Mouse (Mus musculus) lung, embryonic 16.5 days (tissue): ENCODE results near the gene Art4. TPM values are rescaled to one million over a fixed set of nuclear protein-coding genes. Genes with fewer than 3 reads are reported as not detected.
"Not testable (repeated sequence)": the region's sequence is repeated elsewhere in the genome, so short reads cannot be mapped to it uniquely, and the experiment has no call there.

ENCODE experiments used
- ATAC-seq: fragments of 200-750 bp; cut with Nextera tagmentation; 2 replicates; pipeline ENCODE4 v1.8.0; 2017; ENCODE audit warnings: low read depth, mild to moderate bottlenecking, moderate library complexity
- H3K27ac ChIP-seq: fragments of 300-500 bp; sonication (generic); 2 replicates; pipeline ENCODE4 v1.5.1; 2014; ENCODE audit warnings: mild to moderate bottlenecking, control low read depth, low read length
- H3K27me3 ChIP-seq: fragments of 300-500 bp; sonication (generic); 2 replicates; pipeline ENCODE4 v1.6.1; 2014; ENCODE audit warnings: low read depth, low read length, mixed read lengths; ENCODE audit not compliant: control insufficient read depth, insufficient read depth
- H3K36me3 ChIP-seq: fragments of 300-500 bp; sonication (generic); 2 replicates; pipeline ENCODE4 v1.6.1; 2014; ENCODE audit warnings: low read length; ENCODE audit not compliant: control insufficient read depth, insufficient read depth
- H3K4me1 ChIP-seq: fragments of 300-500 bp; sonication (generic); replicated peaks from 2 replicates; pipeline ENCODE4 v1.6.1; 2014; ENCODE audit warnings: low read length, mixed read lengths; ENCODE audit not compliant: control insufficient read depth, insufficient read depth
- H3K4me2 ChIP-seq: fragments of 300-500 bp; sonication (generic); 2 replicates; pipeline ENCODE4 v1.6.1; 2014; ENCODE audit warnings: low read depth, low read length, control low read depth
- H3K4me3 ChIP-seq: fragments of 300-500 bp; sonication (generic); 2 replicates; pipeline ENCODE4 v1.5.1; 2014; ENCODE audit warnings: mild to moderate bottlenecking, low read length, control low read depth
- H3K9ac ChIP-seq: fragments of 300-500 bp; sonication (generic); 2 replicates; pipeline ENCODE4 v1.6.1; 2014; ENCODE audit warnings: low read length, control low read depth
- H3K9me3 ChIP-seq: fragments of 300-500 bp; sonication (generic); 2 replicates; pipeline ENCODE4 v1.6.1; 2016; ENCODE audit warnings: low read length; ENCODE audit not compliant: control insufficient read depth
- WGBS: fragments of 180-500 bp; shearing (Covaris S2); extraction: QIAGEN DNeasy Blood & Tissue Kit; methylation state at CpG from one replicate; pipeline ENCODE4 v1.1.7; 2014; 5-methylcytosine and 5-hydroxymethylcytosine counted together
- polyA plus RNA-seq: library from polyadenylated mRNA; unstranded; fragments of >200 nt; fragmentation: Nextera tagmentation; extraction: Ambion mirVana; gene quantifications from 2 replicates; pipeline ENCODE4 v1.2.1, GENCODE M21; 2015

The Art4 gene
- polyA plus RNA-seq, 1 experiment from 2014 or later = 7.1 TPM

DNA sequence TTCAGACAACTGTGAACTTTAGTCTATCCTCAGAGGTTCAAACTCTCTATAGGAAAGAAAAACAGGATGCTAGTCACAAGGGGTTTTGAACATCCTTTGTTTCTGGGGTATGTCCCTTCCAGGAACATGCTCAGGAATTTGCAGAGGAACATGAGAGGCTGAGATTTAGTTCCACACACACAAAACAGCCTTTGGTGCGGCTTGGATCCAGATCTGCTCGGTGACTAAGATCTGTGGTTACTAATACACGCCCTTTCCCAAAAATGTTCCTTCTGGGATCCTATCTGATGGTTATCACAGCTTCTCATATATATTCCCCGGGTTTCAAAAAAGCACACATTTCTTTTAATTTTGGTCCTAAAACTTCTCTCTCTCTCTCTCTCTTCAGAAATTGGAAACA is 40.3 kb upstream of the Art4 start:
- no peaks in the 10 kb centered on the region for H3K9me3 ChIP-seq
- H3K9ac ChIP-seq = 0 out of 2 replicates have a peak overlapping the region, but pooled peaks have one; percentile 4
- H3K4me2 ChIP-seq = peak overlapping the region; percentile 23; the same call in 1 of the 2 replicates
- H3K4me3 ChIP-seq = no peak overlapping the region
- no peaks in the 10 kb centered on the region for H3K27me3 ChIP-seq
- peak overlapping the region; percentile 95 for H3K27ac ChIP-seq
- 31% methylated on average over 4 of the region's 4 CpGs for WGBS
- no peaks in the 10 kb centered on the region for H3K36me3 ChIP-seq
- ATAC-seq = peak; percentile 53
- peaks cover 31% of the 10 kb centered on the region for H3K4me1 ChIP-seq

- Histone ChIP-seq H3K4me2 (no peak overlapping the region), H3K36me3 (no peaks in the 10 kb centered on the region), H3K27ac (peak overlapping the region; percentile 87), H3K27me3 (no peaks in the 10 kb centered on the region), H3K9me3 (no peaks in the 10 kb centered on the region), H3K4me3 (no peak overlapping the region), H3K9ac (peak overlapping the region; percentile 40; the same call in 1 of the 2 replicates), H3K4me1 (peaks cover 26% of the 10 kb centered on the region; the same call in 1 of the 2 replicates)
- WGBS = 21% methylated on average over 15 of the region's 15 CpGs
- peak; percentile 13; the same call in 1 of the 2 replicates for ATAC-seq
These were observed 37.2 kb upstream of the Art4 start for GRCm38 (mm10) chr6:136894532-136895339.

- H3K36me3 ChIP-seq = no peaks in the 10 kb centered on the region
- peaks cover 29% of the 10 kb centered on the region; the same call in 1 of the 2 replicates for H3K4me1 ChIP-seq
- no peak overlapping the region for H3K4me2 ChIP-seq
- H3K9ac ChIP-seq = no peak overlapping the region
- ATAC-seq = no peak
- no peak overlapping the region for H3K4me3 ChIP-seq
- WGBS = 75% methylated on average over 2 of the region's 2 CpGs
- no peaks in the 10 kb centered on the region for H3K9me3 ChIP-seq
- no peak overlapping the region for H3K27ac ChIP-seq
- H3K27me3 ChIP-seq = no peaks in the 10 kb centered on the region
These were observed 34.5 kb upstream of the Art4 start for GRCm38 (mm10) chr6:136892002-136892401.

DNA sequence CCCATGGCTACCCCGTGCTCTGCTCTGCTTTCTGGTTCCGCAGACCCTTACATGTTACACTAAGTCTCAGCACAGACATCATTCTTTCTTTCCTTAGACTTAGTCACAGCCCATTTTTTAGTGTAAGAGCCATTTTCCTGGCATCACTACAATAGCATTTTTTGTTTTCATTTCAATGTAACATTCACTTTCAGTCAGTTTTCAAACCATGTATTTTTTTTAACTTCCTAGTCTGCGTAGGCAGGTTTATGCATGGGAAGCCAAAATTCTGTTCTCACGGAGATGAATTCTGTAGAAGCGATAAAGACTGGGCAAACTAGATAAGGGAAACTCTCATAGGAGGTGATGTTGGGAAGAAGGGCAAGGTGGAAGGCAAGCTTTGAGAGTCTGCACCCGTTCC is 32.0 kb upstream of the Art4 start:
- Histone ChIP-seq H3K27ac (peak overlapping the region; percentile 71), H3K4me1 (peaks cover 16% of the 10 kb centered on the region; the same call in 1 of the 2 replicates), H3K9me3 (no peaks in the 10 kb centered on the region), H3K4me3 (no peak overlapping the region), H3K27me3 (no peaks in the 10 kb centered on the region), H3K4me2 (no peak overlapping the region), H3K9ac (no peak overlapping the region), H3K36me3 (no peaks in the 10 kb centered on the region)
- no peak for ATAC-seq
- WGBS = 64% methylated on average over 6 of the region's 6 CpGs

- H3K9me3 ChIP-seq = no peaks in the 10 kb centered on the region
- H3K27ac ChIP-seq = peak overlapping the region; percentile 71
- no peak overlapping the region for H3K4me3 ChIP-seq
- H3K27me3 ChIP-seq = no peaks in the 10 kb centered on the region
- no peak for ATAC-seq
- no peak overlapping the region for H3K9ac ChIP-seq
- H3K4me2 ChIP-seq = no peak overlapping the region
- H3K36me3 ChIP-seq = no peaks in the 10 kb centered on the region
- WGBS = 84% methylated on average over 6 of the region's 6 CpGs
- H3K4me1 ChIP-seq = peaks cover 13% of the 10 kb centered on the region; the same call in 1 of the 2 replicates
These were observed 31.5 kb upstream of the Art4 start for GRCm38 (mm10) chr6:136889067-136889466.

DNA sequence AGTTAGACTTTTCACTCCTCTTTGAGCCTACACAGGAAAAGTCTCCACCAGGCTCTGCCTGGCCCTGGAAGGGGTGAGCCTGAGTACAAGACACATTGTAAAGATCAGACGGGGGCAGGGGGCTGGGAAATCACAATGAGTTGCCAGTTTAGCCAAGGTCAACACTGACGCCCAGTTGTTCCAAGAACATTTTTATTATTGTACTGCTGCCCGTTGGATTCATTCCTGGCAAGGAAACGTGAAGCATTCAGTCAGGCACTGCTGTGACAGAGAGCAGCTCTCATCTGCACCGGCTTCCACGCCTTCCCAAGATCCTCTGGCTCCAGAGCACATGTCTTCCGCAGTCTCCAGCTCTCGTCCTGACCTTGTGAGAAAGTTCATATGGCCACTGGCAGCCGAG is 30.3 kb upstream of the Art4 start:
- Histone ChIP-seq H3K27ac (peak overlapping the region; percentile 84), H3K9me3 (no peaks in the 10 kb centered on the region), H3K4me2 (no peak overlapping the region), H3K9ac (no peak overlapping the region), H3K4me3 (no peak overlapping the region), H3K4me1 (peaks cover 17% of the 10 kb centered on the region; the same call in 1 of the 2 replicates), H3K36me3 (no peaks in the 10 kb centered on the region), H3K27me3 (no peaks in the 10 kb centered on the region)
- WGBS = 30% methylated on average over 9 of the region's 9 CpGs
- peak; percentile 95 for ATAC-seq

- H3K9ac ChIP-seq, H3K4me3 ChIP-seq, H3K4me2 ChIP-seq, H3K36me3 ChIP-seq, H3K27ac ChIP-seq, H3K9me3 ChIP-seq, ATAC-seq, H3K27me3 ChIP-seq: not testable (repeated sequence)
- peaks cover 25% of the 10 kb centered on the region for H3K4me1 ChIP-seq
- 21% methylated on average over 1 of the region's 1 CpGs for WGBS
These were observed 27.2 kb upstream of the Art4 start for GRCm38 (mm10) chr6:136884766-136885165.

GRCm38 (mm10) chr6:136883961-136884360 is 26.4 kb upstream of the Art4 start:
- Histone ChIP-seq H3K4me1 (peaks cover 21% of the 10 kb centered on the region), H3K9me3 (no peaks in the 10 kb centered on the region), H3K9ac (no peak overlapping the region), H3K27ac (no peak overlapping the region), H3K36me3 (no peaks in the 10 kb centered on the region), H3K27me3 (no peaks in the 10 kb centered on the region), H3K4me2 (no peak overlapping the region), H3K4me3 (no peak overlapping the region)
- 92% methylated on average over 6 of the region's 6 CpGs for WGBS
- no peak for ATAC-seq

GRCm38 (mm10) chr6:136883431-136883915 is 25.9 kb upstream of the Art4 start:
- no peaks in the 10 kb centered on the region for H3K27me3 ChIP-seq
- no peaks in the 10 kb centered on the region for H3K9me3 ChIP-seq
- no peak overlapping the region for H3K4me3 ChIP-seq
- WGBS = 75% methylated on average over 3 of the region's 3 CpGs
- no peak overlapping the region for H3K4me2 ChIP-seq
- peaks cover 19% of the 10 kb centered on the region for H3K4me1 ChIP-seq
- no peak overlapping the region for H3K9ac ChIP-seq
- H3K36me3 ChIP-seq = no peaks in the 10 kb centered on the region
- H3K27ac ChIP-seq = peak overlapping the region; percentile 29; the same call in 1 of the 2 replicates
- no peak for ATAC-seq
